Mouse (Mus musculus): ENCODE results near the gene Ranbp3.

- TF ChIP-seq CTCF (conservative IDR thresholded peaks at IDR 0.05; ENCODE audit: low read length): no peak
- TF ChIP-seq POU5F1 (IDR thresholded peaks at IDR 0.05; ENCODE audit: borderline replicate concordance, low read length): no peak
- TF ChIP-seq NANOG (IDR thresholded peaks at IDR 0.05; ENCODE audit: borderline replicate concordance, low read length): no peak
These were observed 56.1 kb downstream of the Ranbp3 start for GRCm38 (mm10) chr17:56729151-56729550.
